Mouse (Mus musculus) sigmoid colon, adult 10 weeks (tissue): ENCODE measurements around the gene Gm17622. TPM values are rescaled to one million over a fixed set of nuclear protein-coding genes. Genes with fewer than 3 reads are reported as not detected.

Source experiments
- polyA plus RNA-seq: library from polyadenylated mRNA; stranded (reverse); fragments of 350-450 nt; fragmentation: Illumina TruSeq; extraction: RNeasy Lipid Tissue Mini Kit (QIAGEN cat#74804); gene quantifications from one replicate; pipeline ENCODE4 v1.2.3, GENCODE M21; 2014; ENCODE audit warnings: low read depth, low replicate concordance

Gene Gm17622
- not detected for polyA plus RNA-seq

DNA sequence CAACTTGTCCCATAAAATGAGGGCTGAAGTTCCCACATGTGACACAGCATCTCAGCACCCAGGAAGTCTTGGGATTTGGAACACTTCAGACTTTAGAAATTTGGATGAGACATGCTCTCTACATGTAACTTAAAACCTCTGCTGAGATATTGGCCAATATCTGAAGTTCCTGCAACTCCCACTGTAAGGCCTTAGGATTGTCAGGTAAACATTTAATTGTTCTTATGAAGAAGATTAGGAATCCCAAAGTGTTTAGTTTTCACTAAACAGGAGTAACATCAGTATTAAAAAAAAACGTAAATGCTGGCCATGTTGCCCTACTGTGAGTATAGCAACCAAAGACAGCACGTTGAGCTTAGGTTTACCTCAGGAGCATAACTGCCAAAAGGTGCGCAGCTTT is at the start of gene Gm17622:
Gene Gm17622, plus strand, starts transcription at position 301 of the 400 bp plus-strand sequence.

DNA sequence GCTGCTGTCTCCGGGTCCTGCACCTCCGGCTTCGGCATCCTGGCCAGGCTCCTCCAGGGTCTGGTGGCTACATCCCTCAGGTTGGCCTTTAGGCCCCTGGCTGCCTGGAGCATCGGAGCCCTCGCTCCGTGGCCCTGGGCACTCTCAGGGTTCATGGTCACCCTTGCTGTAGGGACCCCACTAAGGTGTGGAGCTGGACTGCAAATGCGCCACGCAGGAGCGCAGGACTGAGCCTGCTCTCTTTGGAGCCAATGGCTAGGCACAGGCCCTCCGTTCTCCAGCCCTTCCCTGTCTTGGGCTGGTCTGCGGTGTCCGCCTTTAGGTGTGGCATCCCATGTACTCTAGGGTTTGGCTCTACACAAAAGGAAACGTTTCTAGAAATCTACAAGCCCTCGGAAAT is 19.6 kb upstream of the Gm17622 start, which contains the start of gene Ankdd1b:
Gene Ankdd1b, minus strand, starts transcription at position 242 of the 400 bp plus-strand sequence.

Other genes starting within 250 kb of the Gm17622 start
- 10.5 TPM for gene Poc5, start 102.4 kb upstream of the Gm17622 start, polyA plus RNA-seq
- gene Ankdd1b, start 19.5 kb upstream of the Gm17622 start, polyA plus RNA-seq: 4.0 TPM
- 32.2 TPM for gene Polk, start 51.8 kb downstream of the Gm17622 start, polyA plus RNA-seq
- gene Col4a3bp, start 51.9 kb downstream of the Gm17622 start, polyA plus RNA-seq: 180 TPM
- 66.8 TPM for gene Hmgcr, start 180.2 kb downstream of the Gm17622 start, polyA plus RNA-seq